Mouse (Mus musculus) megakaryocyte, embryonic 14.5 days (primary cell): Measurements from ENCODE around the gene Ech1. TPM values are rescaled to one million over a fixed set of nuclear protein-coding genes. Genes with fewer than 3 reads are reported as not detected.
A peak's percentile ranks its signal among the peaks of the same experiment; 100 is the strongest.

Experiments used
- H3K27me3 ChIP-seq: replicated peaks from 2 replicates; pipeline ENCODE3; 2012; ENCODE audit warnings: inconsistent platforms
- H3K36me3 ChIP-seq: replicated peaks from 2 replicates; pipeline ENCODE3; 2012; ENCODE audit warnings: low read length, inconsistent platforms, mixed read lengths
- H3K4me1 ChIP-seq: 2 replicates; pipeline ENCODE4 v1.6.1; 2012; ENCODE audit warnings: inconsistent platforms
- H3K4me3 ChIP-seq: replicated peaks from 2 replicates; pipeline ENCODE3; 2012; ENCODE audit warnings: moderate library complexity, mild to moderate bottlenecking, inconsistent platforms
- H3K9me3 ChIP-seq: 2 replicates; pipeline ENCODE4 v1.6.1; 2012; ENCODE audit warnings: inconsistent platforms
- FLI1 ChIP-seq: IDR thresholded peaks from 2 replicates; pipeline ENCODE4 v1.6.1; 2012; ENCODE audit warnings: low read length, inconsistent platforms, mixed read lengths
- GATA1 ChIP-seq: IDR thresholded peaks from 3 replicates; pipeline ENCODE4 v1.6.1; 2012; ENCODE audit warnings: mixed read lengths, low read length, inconsistent platforms, borderline replicate concordance
- polyA plus RNA-seq: library from polyadenylated mRNA; stranded (reverse); fragments of >175 nt; gene quantifications from 2 replicates; pipeline ENCODE4 v1.2.3, GENCODE M21; 2012; ENCODE audit warnings: low replicate concordance; ENCODE audit not compliant: insufficient read depth

The Ech1 gene
- polyA plus RNA-seq, 1 experiment, result 64.8 TPM

GRCm38 (mm10) chr7:28825686-28826401 is 827 bp downstream of the Ech1 start:
- Histone ChIP-seq H3K36me3 (peaks cover 72% of the 10 kb centered on the region), H3K4me3 (peak overlapping the region; percentile 93), H3K9me3 (no peaks in the 10 kb centered on the region), H3K27me3 (no peaks in the 10 kb centered on the region), H3K4me1 (peaks cover 78% of the 10 kb centered on the region)
- TF ChIP-seq FLI1 (no peak), GATA1 (no peak)

GRCm38 (mm10) chr7:28826402-28826772 is 1.4 kb downstream of the Ech1 start:
- Histone ChIP-seq H3K4me1 (peaks cover 78% of the 10 kb centered on the region), H3K36me3 (peaks cover 72% of the 10 kb centered on the region), H3K9me3 (no peaks in the 10 kb centered on the region), H3K27me3 (no peaks in the 10 kb centered on the region), H3K4me3 (peak overlapping the region; percentile 93)
- no peak for TF ChIP-seq FLI1
- no peak for TF ChIP-seq GATA1

- Histone ChIP-seq H3K36me3 (peaks cover 72% of the 10 kb centered on the region), H3K27me3 (no peaks in the 10 kb centered on the region), H3K9me3 (no peaks in the 10 kb centered on the region), H3K4me1 (peaks cover 78% of the 10 kb centered on the region), H3K4me3 (no peak overlapping the region)
- TF ChIP-seq FLI1 (no peak), GATA1 (no peak)
These were observed 2.3 kb downstream of the Ech1 start for GRCm38 (mm10) chr7:28827338-28827737.

DNA sequence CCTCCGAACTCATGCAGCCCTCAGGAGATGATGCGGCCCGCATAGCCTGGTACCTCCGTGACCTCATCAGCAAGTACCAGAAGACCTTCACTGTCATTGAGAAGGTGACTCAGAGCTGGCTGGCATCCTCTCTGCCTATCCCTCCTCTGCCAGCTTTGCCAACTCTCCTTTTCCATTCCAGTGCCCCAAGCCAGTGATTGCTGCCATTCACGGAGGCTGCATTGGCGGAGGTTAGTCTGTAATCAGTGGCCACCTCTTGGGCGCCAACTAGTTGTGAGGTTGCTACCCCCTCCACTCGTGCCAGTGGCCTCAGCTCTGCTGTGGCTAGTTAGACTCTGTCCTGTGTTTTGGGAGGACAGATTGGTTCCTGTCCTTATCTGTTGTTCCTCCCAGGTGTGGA is 4.8 kb downstream of the Ech1 start:
- no peaks in the 10 kb centered on the region for H3K27me3 ChIP-seq
- H3K36me3 ChIP-seq, result peaks cover 70% of the 10 kb centered on the region
- TF ChIP-seq FLI1 (no peak), GATA1 (no peak)
- H3K4me1 ChIP-seq, result peaks cover 66% of the 10 kb centered on the region
- H3K4me3 ChIP-seq, result no peak overlapping the region
- H3K9me3 ChIP-seq, result no peaks in the 10 kb centered on the region

- Histone ChIP-seq H3K4me1 (peaks cover 64% of the 10 kb centered on the region), H3K9me3 (no peaks in the 10 kb centered on the region), H3K27me3 (no peaks in the 10 kb centered on the region), H3K36me3 (peaks cover 71% of the 10 kb centered on the region), H3K4me3 (no peak overlapping the region)
- TF ChIP-seq FLI1, result no peak
These were observed 6.0 kb downstream of the Ech1 start for GRCm38 (mm10) chr7:28830981-28831380.

DNA sequence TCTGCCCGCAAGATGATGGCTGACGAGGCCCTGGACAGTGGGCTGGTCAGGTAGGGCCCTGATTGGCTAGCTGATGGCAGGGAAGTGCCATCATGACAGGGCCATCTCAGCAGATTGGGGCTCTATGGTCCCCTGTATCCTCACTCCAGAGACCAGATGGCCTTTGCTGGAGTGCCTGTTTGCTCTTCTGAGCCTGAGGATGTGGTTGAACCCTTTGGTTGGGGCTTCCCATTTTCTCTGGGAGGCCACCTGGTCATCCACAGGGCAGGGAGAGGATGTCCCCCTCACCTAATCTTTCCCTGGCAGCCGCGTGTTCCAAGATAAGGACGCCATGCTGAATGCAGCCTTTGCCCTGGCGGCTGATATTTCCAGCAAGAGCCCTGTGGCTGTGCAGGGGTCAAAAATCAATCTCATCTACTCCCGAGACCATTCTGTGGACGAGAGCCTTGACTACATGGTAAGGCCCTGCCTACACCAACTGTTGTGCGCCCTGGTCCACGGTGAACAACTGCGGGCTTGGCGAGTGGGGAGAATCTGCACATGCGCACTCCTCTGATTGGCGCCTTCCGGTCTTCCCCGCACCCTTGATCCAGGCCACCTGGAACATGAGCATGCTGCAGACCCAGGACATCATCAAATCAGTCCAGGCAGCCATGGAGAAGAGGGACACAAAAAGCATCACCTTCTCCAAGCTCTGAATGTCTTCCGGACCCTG is 6.6 kb downstream of the Ech1 start:
- no peak for TF ChIP-seq GATA1
- TF ChIP-seq FLI1, result no peak
- Histone ChIP-seq H3K36me3 (peaks cover 66% of the 10 kb centered on the region), H3K27me3 (no peaks in the 10 kb centered on the region), H3K9me3 (no peaks in the 10 kb centered on the region), H3K4me3 (peak overlapping the region; percentile 54), H3K4me1 (peaks cover 58% of the 10 kb centered on the region)

GRCm38 (mm10) chr7:28832137-28832536 is 7.1 kb downstream of the Ech1 start:
- no peak for TF ChIP-seq GATA1
- no peak for TF ChIP-seq FLI1
- Histone ChIP-seq H3K9me3 (no peaks in the 10 kb centered on the region), H3K27me3 (no peaks in the 10 kb centered on the region), H3K4me3 (no peak overlapping the region), H3K36me3 (peaks cover 70% of the 10 kb centered on the region), H3K4me1 (peaks cover 56% of the 10 kb centered on the region)

DNA sequence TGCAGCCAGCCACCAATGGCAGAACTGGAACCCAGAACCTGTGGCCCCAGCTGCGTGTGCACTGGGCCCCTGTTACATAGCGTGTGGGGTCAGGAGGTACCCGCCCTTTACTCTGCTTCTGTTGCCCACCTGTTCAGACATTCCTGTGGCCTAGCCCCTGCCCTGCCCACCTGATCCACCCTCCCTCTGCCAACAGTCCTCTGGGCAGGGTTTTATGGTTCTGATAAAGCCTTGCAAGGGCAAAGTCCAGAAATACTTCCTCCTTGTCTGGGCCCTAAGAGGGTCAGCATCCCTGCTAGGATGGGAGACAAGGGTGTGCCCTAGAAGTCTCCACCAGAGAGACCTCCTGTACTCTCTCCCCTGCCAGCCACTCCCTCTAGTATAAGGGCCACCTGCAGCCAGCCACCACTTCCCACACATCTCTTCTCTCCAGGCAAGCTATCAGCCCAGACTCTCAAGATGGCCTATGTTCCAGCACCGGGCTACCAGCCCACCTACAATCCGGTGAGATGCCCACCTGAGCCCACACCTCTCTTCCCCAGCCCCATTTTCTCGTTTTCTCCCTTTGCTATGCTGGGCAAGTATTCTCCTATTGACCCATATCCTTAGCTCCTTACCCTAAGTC is 8.8 kb downstream of the Ech1 start, which contains the start of gene Lgals4:
TSS of gene Lgals4 (plus strand) at position 132 of the 625 bp plus-strand sequence.
- H3K36me3 ChIP-seq, result peaks cover 69% of the 10 kb centered on the region
- TF ChIP-seq FLI1 (no peak), GATA1 (no peak)
- H3K9me3 ChIP-seq, result no peaks in the 10 kb centered on the region
- peaks cover 45% of the 10 kb centered on the region for H3K4me1 ChIP-seq
- H3K4me3 ChIP-seq, result no peak within 1 kb of the TSS
- no peaks in the 10 kb centered on the region for H3K27me3 ChIP-seq

GRCm38 (mm10) chr7:28836936-28837335 is 11.9 kb downstream of the Ech1 start:
- H3K27me3 ChIP-seq, result no peaks in the 10 kb centered on the region
- H3K9me3 ChIP-seq, result no peaks in the 10 kb centered on the region
- peaks cover 65% of the 10 kb centered on the region for H3K36me3 ChIP-seq
- H3K4me1 ChIP-seq, result peaks cover 21% of the 10 kb centered on the region
- TF ChIP-seq GATA1 (no peak), FLI1 (no peak)
- no peak overlapping the region for H3K4me3 ChIP-seq

DNA sequence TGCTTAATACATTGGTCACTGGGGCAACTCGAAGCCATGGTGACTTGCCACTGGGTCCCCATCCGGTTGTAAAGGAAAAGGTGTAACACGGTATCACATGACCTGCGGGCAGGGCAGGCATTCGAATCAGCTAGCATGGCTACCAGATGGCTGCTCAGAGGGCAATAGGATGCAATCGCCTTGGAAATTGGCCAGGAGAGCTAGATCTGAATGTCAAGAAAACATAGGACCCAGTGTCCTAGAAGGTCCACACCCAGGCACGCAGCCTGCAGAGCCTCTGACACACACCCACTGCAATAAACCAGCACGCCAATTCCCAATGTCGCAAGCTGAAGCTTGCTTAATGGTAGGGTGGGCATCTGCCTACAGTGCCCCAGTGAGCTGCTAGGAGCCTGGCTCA is 13.3 kb downstream of the Ech1 start:
- H3K27me3 ChIP-seq, result no peaks in the 10 kb centered on the region
- peaks cover 56% of the 10 kb centered on the region for H3K36me3 ChIP-seq
- H3K4me3 ChIP-seq, result no peak overlapping the region
- H3K4me1 ChIP-seq, result peaks cover 17% of the 10 kb centered on the region
- no peaks in the 10 kb centered on the region for H3K9me3 ChIP-seq
- TF ChIP-seq GATA1, result no peak
